Mouse (Mus musculus) c-Kit-positive CD71-negative TER-119-negative erythroid progenitor cells, embryonic 14.5 days (primary cell): ENCODE data around the gene Crls1.
A peak's percentile ranks its signal among the peaks of the same experiment; 100 is the strongest.

Source experiments
- DNase-seq: peaks from one replicate; pipeline ENCODE4 v3.0.0-alpha.2; 2013; ENCODE audit warnings: low read depth

Gene Crls1

GRCm38 (mm10) chr2:132846407-132847358 lies at the start of gene Crls1:
Gene Crls1, plus strand, starts transcription at chr2:132846666.
- DNase-seq, result peak; percentile 90

GRCm38 (mm10) chr2:132802976-132803375 lies 43.5 kb upstream of the Crls1 start:
- no peak for DNase-seq

GRCm38 (mm10) chr2:132815608-132816314 lies 30.7 kb upstream of the Crls1 start, which contains the start of the genes Trmt6 and Mcm8:
Gene Trmt6, minus strand, starts transcription at chr2:132816055.
Gene Mcm8, plus strand, starts transcription at chr2:132816141.
- peak; percentile 97 for DNase-seq

DNA sequence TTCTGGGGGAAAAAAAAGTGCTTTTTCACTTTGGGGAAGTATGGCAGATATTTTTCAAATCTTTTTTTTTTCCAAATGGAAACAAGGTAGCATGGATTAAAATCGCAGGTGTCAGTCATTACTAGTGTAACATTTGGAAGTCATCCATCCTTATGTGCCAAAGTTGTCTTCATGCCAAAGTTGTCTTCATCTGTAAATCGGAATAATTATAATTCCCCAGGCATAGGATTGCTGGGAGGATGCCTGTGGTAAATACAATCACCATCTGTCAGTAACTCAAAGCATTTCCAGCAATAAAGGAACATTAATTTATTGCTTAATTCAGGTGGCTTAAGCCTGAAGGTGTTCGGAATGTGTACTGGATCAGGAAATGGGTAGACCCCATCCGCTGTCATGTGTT lies 5.4 kb upstream of the Crls1 start:
- DNase-seq, result no peak

GRCm38 (mm10) chr2:132847581-132847980 lies 1.1 kb downstream of the Crls1 start:
- DNase-seq, result no peak

GRCm38 (mm10) chr2:132848361-132848760 lies 1.9 kb downstream of the Crls1 start:
- DNase-seq, result no peak

- DNase-seq, result no peak
Measured at GRCm38 (mm10) chr2:132849141-132849540, 2.7 kb downstream of the Crls1 start.

DNA sequence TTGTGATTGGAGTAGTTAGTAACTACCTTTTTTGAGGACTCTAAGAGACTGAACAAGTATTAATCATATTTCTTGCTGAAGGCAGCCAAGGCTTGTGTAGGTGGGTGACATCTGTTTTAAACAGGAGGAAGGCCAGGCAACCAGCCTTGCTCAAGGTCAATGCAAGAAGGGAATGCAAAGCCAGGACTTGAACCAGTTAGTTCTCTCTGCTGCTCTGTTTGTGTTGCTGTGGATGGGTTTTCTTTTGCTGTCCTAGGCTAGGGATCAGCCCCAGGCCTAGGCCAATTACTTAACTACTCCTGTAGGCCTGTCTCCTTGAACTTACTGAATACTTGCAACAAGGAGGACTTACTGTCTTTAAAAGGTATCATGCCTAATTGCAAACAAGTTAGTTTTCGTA lies 6.6 kb downstream of the Crls1 start:
- DNase-seq, result no peak

- no peak for DNase-seq
Measured at GRCm38 (mm10) chr2:132856333-132856732, 9.9 kb downstream of the Crls1 start.

- no peak for DNase-seq
Measured at GRCm38 (mm10) chr2:132860435-132860834, 14.0 kb downstream of the Crls1 start.

DNA sequence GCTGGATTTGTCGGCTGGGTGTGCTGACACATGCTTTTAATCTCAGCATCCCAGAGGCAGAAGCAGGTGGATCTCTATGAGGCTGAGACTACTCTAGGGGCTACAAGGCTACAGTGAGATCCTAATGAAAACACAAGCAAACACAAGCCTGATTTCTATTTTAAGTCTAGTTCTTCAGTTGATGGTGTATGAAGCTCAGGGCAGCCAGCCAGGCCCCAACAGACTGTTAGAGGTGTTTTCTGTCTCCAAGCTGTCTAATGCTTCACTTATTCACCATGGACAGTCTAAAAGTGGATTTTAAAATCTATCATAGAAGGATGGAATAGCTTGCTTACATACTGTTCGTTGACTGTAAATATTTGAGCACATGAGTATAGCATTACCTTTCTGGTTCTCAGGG lies 15.0 kb downstream of the Crls1 start:
- no peak for DNase-seq

GRCm38 (mm10) chr2:132863325-132863724 lies 16.9 kb downstream of the Crls1 start:
- no peak for DNase-seq

GRCm38 (mm10) chr2:132867521-132867920 lies 21.1 kb downstream of the Crls1 start:
- no peak for DNase-seq

GRCm38 (mm10) chr2:132869682-132870081 lies 23.2 kb downstream of the Crls1 start:
- DNase-seq, result no peak

DNA sequence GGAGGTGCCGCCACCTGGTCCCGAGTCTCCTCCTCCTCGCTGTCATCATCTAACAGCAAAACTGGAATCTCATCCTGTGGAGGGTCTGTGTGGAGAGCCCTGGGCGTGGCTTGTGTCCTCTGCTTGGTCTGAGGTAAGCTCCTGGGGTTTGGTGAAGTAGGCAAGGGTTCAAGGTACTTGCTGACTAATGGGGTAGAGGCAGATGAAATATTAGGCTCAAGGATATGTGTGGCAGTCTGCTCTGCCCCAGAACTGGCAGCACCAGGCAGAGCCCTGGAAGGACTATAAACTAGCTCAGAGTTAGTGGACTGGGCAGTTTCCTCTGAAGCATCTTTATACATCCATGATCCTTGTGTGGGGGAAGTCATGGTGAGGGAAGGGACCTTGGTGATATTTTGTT lies 23.8 kb downstream of the Crls1 start:
- DNase-seq, result no peak

DNA sequence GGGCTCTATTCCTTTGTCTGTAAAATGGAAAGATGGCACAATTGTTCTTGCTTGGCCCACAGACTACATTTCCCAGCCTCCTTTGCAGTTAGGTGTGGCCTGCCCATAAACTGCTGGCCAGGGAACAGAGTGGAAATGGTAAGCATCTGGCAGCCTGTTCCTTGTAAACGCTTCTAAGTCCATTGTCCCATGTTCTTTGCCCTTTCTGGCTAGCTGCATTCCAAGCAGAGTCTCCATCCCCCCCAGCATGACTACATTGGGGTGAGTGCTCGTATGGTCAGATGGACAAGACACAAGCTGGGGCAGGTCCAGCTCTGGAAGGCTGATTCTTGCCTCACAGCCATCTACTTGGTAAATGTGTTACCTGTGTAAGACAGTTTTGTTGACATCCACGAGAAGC lies 25.2 kb downstream of the Crls1 start:
- no peak for DNase-seq

DNA sequence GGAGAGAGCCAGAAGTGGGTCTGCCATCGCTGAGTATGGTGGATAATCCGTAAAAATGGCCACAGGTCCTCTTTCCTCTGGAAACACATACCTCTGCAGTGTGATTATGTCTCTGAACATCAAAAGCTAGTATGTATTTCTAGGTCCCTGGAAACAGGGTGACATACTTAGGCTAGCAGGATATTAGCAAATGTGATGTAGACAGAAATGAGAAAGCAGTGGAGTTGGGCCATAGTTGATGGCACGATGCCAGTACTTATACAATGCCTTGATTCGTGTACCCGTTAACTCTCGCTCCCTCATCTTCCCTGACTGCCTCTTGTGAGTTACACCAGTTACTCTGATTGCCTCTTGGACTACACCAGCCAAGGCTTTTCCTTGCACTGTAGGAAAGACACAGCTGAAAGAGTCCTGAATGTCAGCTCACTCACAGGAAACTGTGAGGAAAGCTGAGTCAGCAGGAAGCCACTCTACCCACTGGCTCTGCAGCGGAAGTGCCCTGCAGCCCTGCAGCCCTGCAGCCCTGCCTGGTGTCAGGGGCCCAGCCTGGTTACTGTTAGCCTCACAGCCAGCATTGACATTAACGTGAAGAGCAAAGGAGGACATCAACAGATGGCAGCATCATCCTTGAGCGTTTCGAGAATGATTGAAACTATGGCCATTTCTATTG lies 27.3 kb downstream of the Crls1 start:
- no peak for DNase-seq

DNA sequence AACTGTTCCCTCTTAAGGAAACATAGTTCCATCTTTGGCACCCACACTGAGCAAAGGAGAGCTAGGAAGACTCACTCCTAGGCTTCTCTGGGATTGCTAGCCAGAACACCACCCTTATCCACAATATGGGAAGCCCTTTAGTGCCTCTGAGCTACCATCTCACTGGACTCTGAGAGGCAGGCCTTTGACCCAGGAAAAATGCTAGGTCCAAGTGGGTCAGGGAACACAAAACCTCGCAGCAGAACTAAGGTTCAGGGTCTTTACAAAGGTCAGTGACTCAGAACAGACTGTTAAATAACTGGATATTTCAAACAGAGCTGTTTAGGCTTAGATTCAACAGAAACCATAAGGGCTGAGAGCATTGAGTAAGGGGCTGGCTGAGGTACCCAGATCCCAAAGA lies 30.5 kb downstream of the Crls1 start:
- no peak for DNase-seq

DNA sequence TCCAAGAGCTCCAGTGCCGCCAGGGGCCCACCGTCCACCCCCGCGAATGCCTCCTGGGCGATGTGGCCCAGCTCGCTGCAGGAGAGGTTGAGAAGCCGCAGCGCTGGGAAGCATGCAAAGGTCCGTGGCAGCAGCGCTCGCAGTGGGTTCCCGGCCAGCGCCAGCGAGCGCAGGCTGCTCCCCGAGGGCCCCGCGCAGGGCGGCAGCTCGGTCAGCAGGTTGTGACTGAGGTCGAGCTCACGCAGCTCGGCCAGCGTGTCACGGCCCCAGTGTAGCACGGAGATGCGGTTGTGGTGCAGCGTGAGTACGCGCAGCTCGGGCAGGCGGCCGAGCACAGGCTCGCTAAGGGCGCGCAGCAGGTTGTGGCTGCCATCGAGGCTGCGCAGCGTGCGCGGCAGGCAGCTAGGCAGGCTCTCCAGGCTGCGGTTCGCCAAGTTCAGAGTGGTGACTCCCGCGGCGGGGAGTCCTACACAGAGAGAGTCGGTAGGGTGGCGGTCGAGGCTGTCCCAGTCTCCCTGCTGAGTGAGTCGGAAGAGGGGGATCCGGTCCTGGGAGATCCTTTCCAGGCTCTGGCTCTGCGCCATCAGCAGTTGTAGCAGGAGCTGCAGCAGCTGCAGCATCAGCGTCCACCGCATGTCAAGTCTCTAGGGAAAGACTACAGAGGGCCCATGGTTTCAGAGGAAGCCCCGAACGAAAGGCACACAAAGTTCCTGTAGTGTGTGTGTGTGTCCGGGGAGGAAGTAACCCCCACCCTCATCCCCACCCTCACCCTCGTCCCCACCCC lies 33.0 kb downstream of the Crls1 start:
- DNase-seq, result no peak

- no peak for DNase-seq
Measured at GRCm38 (mm10) chr2:132880844-132881645, 34.6 kb downstream of the Crls1 start, which contains the start of gene Lrrn4. Gene Lrrn4, minus strand, starts transcription at chr2:132880891.
